In genomic region chr14:11161751-11162231, GRCm38 (mm10) we compare ENCODE assay signal across 8 mouse cellular contexts. TPM values are rescaled to one million over a fixed set of nuclear protein-coding genes. Genes with fewer than 3 reads are reported as not detected.
DNase-seq lines count a peak whose midpoint lies in the region; ATAC-seq and TF ChIP-seq lines count a peak whose summit lies in the region.

Fhit (minus strand) TSS chr14:11162035.

- no peaks in the 10 kb centered on the region for H3K36me3 ChIP-seq in embryonic facial prominence, embryonic 14.5 days (ENCODE audit: control insufficient read depth, insufficient read depth, low read length)
- no peaks in the 10 kb centered on the region for H3K36me3 ChIP-seq in heart, adult 2 months (ENCODE audit: control insufficient read depth, insufficient read depth, low read length)
- H3K36me3 ChIP-seq in midbrain, embryonic 11.5 days (ENCODE audit: control insufficient read depth, insufficient read depth, low read length) = no peaks in the 10 kb centered on the region

- DNase-seq in embryonic facial prominence, embryonic 14.5 days (ENCODE audit: low spot score) = peak; percentile 98
- DNase-seq in heart, adult 2 months = peak; percentile 90 to 93
- peak; percentile 94 for DNase-seq in kidney, adult 18-20 months
- DNase-seq in left cerebral cortex, postnatal 4 days = peak; percentile 94
- DNase-seq in midbrain, embryonic 11.5 days (ENCODE audit: low spot score, missing footprints) = peak; percentile 96
- DNase-seq in skeletal muscle tissue, adult 2 months (ENCODE audit: low read depth, low spot score) = peak; percentile 90
- peak; percentile 89 for DNase-seq in yolk sac, embryonic 10.5 days (ENCODE audit: low spot score)

- no peak for TF ChIP-seq CTCF in bone marrow macrophage, adult 2 months (IDR thresholded peaks at IDR 0.05; ENCODE audit: low read depth, low read length)
- TF ChIP-seq CTCF in heart, adult 2 months (IDR thresholded peaks at IDR 0.05) = no peak

- H3K27me3 ChIP-seq in embryonic facial prominence, embryonic 14.5 days (replicated peaks; ENCODE audit: control insufficient read depth, insufficient read depth, low read length) = no peaks in the 10 kb centered on the region
- H3K27me3 ChIP-seq in heart, adult 2 months (ENCODE audit: control insufficient read depth, insufficient read depth, low read length) = no peaks in the 10 kb centered on the region
- no peaks in the 10 kb centered on the region for H3K27me3 ChIP-seq in midbrain, embryonic 11.5 days (ENCODE audit: control insufficient read depth, insufficient read depth, low read length)

- H3K9me3 ChIP-seq in embryonic facial prominence, embryonic 14.5 days (ENCODE audit: control insufficient read depth, low read length) = no peaks in the 10 kb centered on the region
- no peaks in the 10 kb centered on the region for H3K9me3 ChIP-seq in midbrain, embryonic 11.5 days (ENCODE audit: control insufficient read depth, low read length)

- intact Hi-C loops in heart, adult 2 months (cut with DNase I) = loop anchor here (10.0 kb wide), 1 partner anchor 393 kb away; the partner anchor contains the start of gene Ptprg
- intact Hi-C loops in left cerebral cortex, postnatal 4 days (cut with DNase I) = no loop called here

- peak within 1 kb of the TSS; percentile 70 for H3K9ac ChIP-seq in embryonic facial prominence, embryonic 14.5 days (ENCODE audit: low read depth, low read length)
- H3K9ac ChIP-seq in heart, adult 2 months (ENCODE audit: low read depth, low read length) = peak within 1 kb of the TSS; percentile 86
- peak within 1 kb of the TSS; percentile 53 for H3K9ac ChIP-seq in midbrain, embryonic 11.5 days (ENCODE audit: low read length)

- no peaks in the 10 kb centered on the region for H3K4me1 ChIP-seq in bone marrow macrophage, adult 2 months (ENCODE audit: control insufficient read depth, insufficient read depth, low read length)
- H3K4me1 ChIP-seq in embryonic facial prominence, embryonic 14.5 days (ENCODE audit: control insufficient read depth, insufficient read depth, low read length) = no peaks in the 10 kb centered on the region
- no peaks in the 10 kb centered on the region; the same call in 1 of the 2 replicates for H3K4me1 ChIP-seq in heart, adult 2 months (ENCODE audit: control insufficient read depth, insufficient read depth, low read length)
- no peaks in the 10 kb centered on the region for H3K4me1 ChIP-seq in midbrain, embryonic 11.5 days (ENCODE audit: control insufficient read depth, insufficient read depth, low read length)

- peak; percentile 98 for ATAC-seq in embryonic facial prominence, embryonic 14.5 days (ENCODE audit: low read depth)
- peak; percentile 96 for ATAC-seq in midbrain, embryonic 11.5 days (ENCODE audit: low FRiP score)

- H3K79me2 ChIP-seq in heart, adult 2 months (replicated peaks; ENCODE audit: control insufficient read depth, insufficient read depth, low read length) = no peaks in the 10 kb centered on the region

- H3K4me2 ChIP-seq in embryonic facial prominence, embryonic 14.5 days (ENCODE audit: low read depth, low read length) = peak within 1 kb of the TSS; percentile 67
- H3K4me2 ChIP-seq in midbrain, embryonic 11.5 days = peak within 1 kb of the TSS; percentile 59

- under 1% methylated on average over 26 of the region's 28 CpGs for WGBS in embryonic facial prominence, embryonic 14.5 days
- WGBS in heart, adult 2 months = under 1% methylated on average over 28 of the region's 28 CpGs
- 2% methylated on average over 28 of the region's 28 CpGs for WGBS in midbrain, embryonic 11.5 days

- no peak within 1 kb of the TSS for H3K27ac ChIP-seq in bone marrow macrophage, adult 2 months (ENCODE audit: insufficient read depth, low read depth, low read length)
- H3K27ac ChIP-seq in embryonic facial prominence, embryonic 14.5 days (replicated peaks; ENCODE audit: low read depth, low read length) = peak within 1 kb of the TSS; percentile 39
- H3K27ac ChIP-seq in heart, adult 2 months = peak within 1 kb of the TSS; percentile 78
- no peak within 1 kb of the TSS for H3K27ac ChIP-seq in midbrain, embryonic 11.5 days (ENCODE audit: low read depth, low read length)

- H3K4me3 ChIP-seq in bone marrow macrophage, adult 2 months (ENCODE audit: insufficient read depth, low read length) = peak within 1 kb of the TSS; percentile 57
- peak within 1 kb of the TSS; percentile 71 for H3K4me3 ChIP-seq in embryonic facial prominence, embryonic 14.5 days (ENCODE audit: low read depth, low read length)
- H3K4me3 ChIP-seq in heart, adult 2 months = peak within 1 kb of the TSS; percentile 75
- H3K4me3 ChIP-seq in midbrain, embryonic 11.5 days (ENCODE audit: low read depth, low read length) = peak within 1 kb of the TSS; percentile 36

- 0 out of 2 replicates have a peak, but pooled peaks have one; percentile 8 for TF ChIP-seq EP300 in heart, adult 2 months (IDR thresholded peaks at IDR 0.05; ENCODE audit: insufficient read depth, low read depth, low read length)

- no peak for TF ChIP-seq POLR2A in bone marrow macrophage, adult 2 months (IDR thresholded peaks at IDR 0.05; ENCODE audit: borderline replicate concordance, low read depth, low read length)
- no peak for TF ChIP-seq POLR2A in heart, adult 2 months (IDR thresholded peaks at IDR 0.05; ENCODE audit: insufficient read depth, low read depth, low read length)

RNA-seq across cellular contexts. Expression of gene Fhit, which starts in this region (rescaled TPM):
- polyA plus RNA-seq in bone marrow macrophage, adult 2 months (2012; ENCODE audit: insufficient read depth, insufficient read length, missing spikeins) = 2.6 and 3.4 TPM in 2 replicates
- polyA plus RNA-seq in embryonic facial prominence, embryonic 14.5 days (2014; fragmentation: Nextera tagmentation; extraction: Ambion mirVana) = 6.4 and 8.1 TPM in 2 replicates
- 1 to 10 TPM; 1.7 TPM for total RNA-seq in heart, adult 2 months (2021)
- 2.3 and 2.5 TPM in 2 replicates for polyA plus RNA-seq in heart, adult 2 months (2012; rRNA removed)
- 1 to 10 TPM; 3.2 to 5.8 TPM for total RNA-seq in left cerebral cortex, postnatal 4 days (2021)
- 3.3 and 4.6 TPM in 2 replicates for polyA plus RNA-seq in midbrain, embryonic 11.5 days (2014; fragmentation: Nextera tagmentation; extraction: Ambion mirVana)

Comparison
In these comparisons a context has a peak if more than half of its experiments do, and no peak if none do; other contexts are left out.
1. H3K27ac ChIP-seq: peak in embryonic facial prominence, embryonic 14.5 days (single experiment) and heart, adult 2 months (single experiment); none in bone marrow macrophage, adult 2 months (single experiment) and midbrain, embryonic 11.5 days (single experiment).
2. Peak in every context shown above with its lines, with median percentiles within 50 percentile points of each other: H3K4me3 ChIP-seq, DNase-seq and H3K9ac ChIP-seq.